In genomic region chr4:116876630-116876994, GRCm38 (mm10) we compare ENCODE assay signal across 8 mouse cellular contexts. TPM values are rescaled to one million over a fixed set of nuclear protein-coding genes. Genes with fewer than 3 reads are reported as not detected.
DNase-seq lines count a peak whose midpoint lies in the region; ATAC-seq and TF ChIP-seq lines count a peak whose summit lies in the region.

No protein-coding gene starts in this region.

- ATAC-seq in hindbrain, embryonic 13.5 days (ENCODE audit: low FRiP score), result peak; percentile 66
- ATAC-seq in stomach, postnatal 0 days (ENCODE audit: low FRiP score, low TSS enrichment), result 0 out of 2 replicates have a peak, but pooled peaks have one; percentile 29

- peak overlapping the region; percentile 68 for H3K4me2 ChIP-seq in hindbrain, embryonic 13.5 days
- H3K4me2 ChIP-seq in stomach, postnatal 0 days (replicated peaks; ENCODE audit: low read depth), result peak overlapping the region; percentile 100

- no peaks in the 10 kb centered on the region for H3K9me3 ChIP-seq in embryonic facial prominence, embryonic 10.5 days
- H3K9me3 ChIP-seq in hindbrain, embryonic 13.5 days, result no peaks in the 10 kb centered on the region
- no peaks in the 10 kb centered on the region for H3K9me3 ChIP-seq in stomach, postnatal 0 days (ENCODE audit: control insufficient read depth, low read length)

- peaks cover 3% of the 10 kb centered on the region for H3K27me3 ChIP-seq in thymus, adult 2 months (ENCODE audit: control insufficient read depth, insufficient read depth, low read length)
- H3K27me3 ChIP-seq in embryonic facial prominence, embryonic 10.5 days (replicated peaks; ENCODE audit: low read depth, poor library complexity, severe bottlenecking), result peaks cover 27% of the 10 kb centered on the region
- no peaks in the 10 kb centered on the region for H3K27me3 ChIP-seq in hindbrain, embryonic 13.5 days
- 0 out of 2 replicates have a peak, but pooled peaks cover 2% of the 10 kb centered on the region for H3K27me3 ChIP-seq in stomach, postnatal 0 days (ENCODE audit: control insufficient read depth, insufficient read depth, low read length)

- TF ChIP-seq CTCF in thymus, adult 2 months (IDR thresholded peaks at IDR 0.05; ENCODE audit: borderline replicate concordance, control insufficient read depth, extremely low read depth, insufficient read depth, low read length, poor library complexity), result no peak
- TF ChIP-seq CTCF in stomach, postnatal 0 days (IDR thresholded peaks at IDR 0.05; ENCODE audit: low read depth), result no peak

- 2% methylated on average over 15 of the region's 15 CpGs for WGBS in thymus, adult 2 months
- under 1% methylated on average over 15 of the region's 15 CpGs for WGBS in embryonic facial prominence, embryonic 10.5 days
- WGBS in hindbrain, embryonic 13.5 days, result under 1% methylated on average over 14 of the region's 15 CpGs
- WGBS in stomach, postnatal 0 days, result 0% methylated on average over 14 of the region's 15 CpGs

- H3K36me3 ChIP-seq in thymus, adult 2 months (ENCODE audit: control insufficient read depth, insufficient read depth, low read length), result no peaks in the 10 kb centered on the region
- H3K36me3 ChIP-seq in embryonic facial prominence, embryonic 10.5 days (replicated peaks), result no peaks in the 10 kb centered on the region
- H3K36me3 ChIP-seq in hindbrain, embryonic 13.5 days, result no peaks in the 10 kb centered on the region
- H3K36me3 ChIP-seq in stomach, postnatal 0 days (ENCODE audit: control insufficient read depth, insufficient read depth, low read length), result no peaks in the 10 kb centered on the region

- no peak for TF ChIP-seq EP300 in stomach, postnatal 0 days (optimal IDR thresholded peaks at IDR 0.05)

- H3K27ac ChIP-seq in thymus, adult 2 months (ENCODE audit: control insufficient read depth, insufficient read depth, low read length), result no peak overlapping the region
- peak overlapping the region; percentile 90 for H3K27ac ChIP-seq in embryonic facial prominence, embryonic 10.5 days (replicated peaks)
- H3K27ac ChIP-seq in hindbrain, embryonic 13.5 days, result peak overlapping the region; percentile 99
- no peak overlapping the region for H3K27ac ChIP-seq in stomach, postnatal 0 days (replicated peaks)

- intact Hi-C loops in left cerebral cortex, postnatal 4 days (cut with DNase I), result no loop called here
- intact Hi-C loops in gastrocnemius, postnatal 36 days (cut with DNase I), result no loop called here

- H3K9ac ChIP-seq in hindbrain, embryonic 13.5 days, result peak overlapping the region; percentile 93
- H3K9ac ChIP-seq in stomach, postnatal 0 days (ENCODE audit: low read length), result peak overlapping the region; percentile 53

- DNase-seq in thymus, adult 2 months, result peak; percentile 6
- no peak for DNase-seq in thymus, adult 18-20 months
- peak; percentile 63 for DNase-seq in embryonic facial prominence, embryonic 10.5 days (ENCODE audit: low spot score)
- DNase-seq in left cerebral cortex, postnatal 4 days, result peak; percentile 67
- DNase-seq in mesoderm, embryonic 11.5 days (ENCODE audit: low read depth, low spot score), result peak; percentile 59
- DNase-seq in stomach, postnatal 0 days (ENCODE audit: low spot score), result peak; percentile 22
- DNase-seq in gastrocnemius, postnatal 36 days, result no peak

- H3K4me3 ChIP-seq in thymus, adult 2 months (ENCODE audit: control insufficient read depth, insufficient read depth, low read length), result peak overlapping the region; percentile 46
- H3K4me3 ChIP-seq in embryonic facial prominence, embryonic 10.5 days, result peak overlapping the region; percentile 81
- H3K4me3 ChIP-seq in hindbrain, embryonic 13.5 days, result peak overlapping the region; percentile 94
- H3K4me3 ChIP-seq in stomach, postnatal 0 days (ENCODE audit: low read depth, low read length), result peak overlapping the region; percentile 77

- no peak for TF ChIP-seq POLR2A in thymus, adult 2 months (IDR thresholded peaks at IDR 0.05; ENCODE audit: control insufficient read depth, extremely low read depth, insufficient read depth, low read length, poor library complexity)

- H3K4me1 ChIP-seq in thymus, adult 2 months (replicated peaks; ENCODE audit: control insufficient read depth, insufficient read depth, low read length), result peaks cover 7% of the 10 kb centered on the region
- peaks cover 20% of the 10 kb centered on the region for H3K4me1 ChIP-seq in embryonic facial prominence, embryonic 10.5 days
- H3K4me1 ChIP-seq in hindbrain, embryonic 13.5 days (replicated peaks), result peaks cover 10% of the 10 kb centered on the region
- H3K4me1 ChIP-seq in stomach, postnatal 0 days (replicated peaks; ENCODE audit: control insufficient read depth, insufficient read depth), result peaks cover 3% of the 10 kb centered on the region; the same call in 1 of the 2 replicates

RNA-seq across cellular contexts. Expression of gene Zswim5, which starts 0.6 kb away (rescaled TPM):
- 0.20 and 0.22 TPM in 2 replicates for polyA plus RNA-seq in thymus, adult 2 months (2012; rRNA removed)
- 2.7 and 3.0 TPM in 2 replicates for polyA plus RNA-seq in embryonic facial prominence, embryonic 10.5 days (2016; fragmentation: Nextera tagmentation; extraction: Ambion mirVana)
- polyA plus RNA-seq in hindbrain, embryonic 13.5 days (2015; fragmentation: Nextera tagmentation; extraction: Ambion mirVana), result 8.5 and 8.9 TPM in 2 replicates
- 10 to 100 TPM; 14.0 to 14.5 TPM for total RNA-seq in left cerebral cortex, postnatal 4 days (2021)
- 0.04 and 0.06 TPM in 2 replicates for polyA plus RNA-seq in stomach, postnatal 0 days (2015; fragmentation: Nextera tagmentation; extraction: Ambion mirVana)
- total RNA-seq in gastrocnemius, postnatal 36 days (2021), result under 1 TPM; 0.05 to 0.08 TPM

RNA-seq across cellular contexts. Expression of gene Hpdl, which starts 55.1 kb away (rescaled TPM):
- 0.58 and 0.73 TPM in 2 replicates for polyA plus RNA-seq in thymus, adult 2 months (2012; rRNA removed)
- polyA plus RNA-seq in embryonic facial prominence, embryonic 10.5 days (2016; fragmentation: Nextera tagmentation; extraction: Ambion mirVana), result 2.3 TPM in 2 replicates
- 0.88 and 1.2 TPM in 2 replicates for polyA plus RNA-seq in hindbrain, embryonic 13.5 days (2015; fragmentation: Nextera tagmentation; extraction: Ambion mirVana)
- under 1 TPM; 0.82 to 0.83 TPM for total RNA-seq in left cerebral cortex, postnatal 4 days (2021)
- polyA plus RNA-seq in stomach, postnatal 0 days (2015; fragmentation: Nextera tagmentation; extraction: Ambion mirVana), result 0.51 and 0.85 TPM in 2 replicates
- total RNA-seq in gastrocnemius, postnatal 36 days (2021), result 1 to 10 TPM; 1.5 to 2.9 TPM

Comparison
In these comparisons a context has a peak if more than half of its experiments do, and no peak if none do; other contexts are left out.
1. DNase-seq: peak in thymus, adult 2 months (single experiment), embryonic facial prominence, embryonic 10.5 days (single experiment), left cerebral cortex, postnatal 4 days (single experiment), mesoderm, embryonic 11.5 days (single experiment) and stomach, postnatal 0 days (single experiment); none in thymus, adult 18-20 months (0 of 2) and gastrocnemius, postnatal 36 days (0 of 2).
2. H3K27ac ChIP-seq: peak in embryonic facial prominence, embryonic 10.5 days (single experiment) and hindbrain, embryonic 13.5 days (single experiment); none in thymus, adult 2 months (single experiment) and stomach, postnatal 0 days (single experiment).
3. Peak in every context shown above with its lines, with median percentiles within 50 percentile points of each other: H3K4me3 ChIP-seq.